Mouse (Mus musculus) spleen, adult 2 months (tissue): ENCODE results near the gene Castor2.

Source experiments
- CTCF ChIP-seq: fragments of 200-500 bp; IDR thresholded peaks from 2 replicates; pipeline ENCODE4 v1.5.1; 2011; ENCODE audit warnings: mild to moderate bottlenecking, inconsistent platforms; ENCODE audit not compliant: insufficient read depth, insufficient read length, insufficient replicate concordance; ENCODE audit errors: extremely low read depth
- POLR2A ChIP-seq: fragments of 200-500 bp; IDR thresholded peaks from 2 replicates; pipeline ENCODE4 v1.6.1; 2011; ENCODE audit warnings: low read depth, low read length, inconsistent platforms

DNA sequence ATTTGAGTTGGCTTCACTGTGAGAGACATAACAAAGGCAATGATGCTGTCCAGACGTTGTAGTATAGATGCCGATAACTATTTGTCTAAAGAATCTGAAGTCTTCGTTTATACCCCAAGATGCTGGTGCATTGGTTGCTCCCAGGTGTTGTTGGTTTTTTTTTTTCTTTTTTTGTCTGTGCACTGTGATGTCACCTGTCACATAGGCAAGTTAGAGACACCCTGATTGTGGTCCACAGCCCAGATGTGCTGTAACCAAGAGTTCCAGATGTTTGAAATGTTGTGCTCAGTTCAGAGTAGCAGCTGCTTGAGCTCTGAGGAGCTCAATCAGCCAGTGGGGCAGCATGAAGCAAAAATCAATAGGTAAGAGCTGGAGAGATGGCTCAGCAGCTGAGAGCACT lies 86.5 kb downstream of the Castor2 start:
- TF ChIP-seq CTCF, result no peak
- no peak for TF ChIP-seq POLR2A
